Mouse (Mus musculus) heart, embryonic 15.5 days (tissue): Measurements from ENCODE around the gene AI593442. TPM values are rescaled to one million over a fixed set of nuclear protein-coding genes. Genes with fewer than 3 reads are reported as not detected.

Experiments used
- ATAC-seq: fragments of 200-750 bp; cut with Nextera tagmentation; replicated peaks from 2 replicates; pipeline ENCODE4 v1.8.0; 2017; ENCODE audit warnings: low read depth, moderate TSS enrichment; ENCODE audit not compliant: insufficient number of reproducible peaks, insufficient read depth, low FRiP score
- H3K27ac ChIP-seq: fragments of 300-500 bp; sonication (generic); 2 replicates; pipeline ENCODE4 v1.5.1; 2015; ENCODE audit warnings: mild to moderate bottlenecking, inconsistent platforms
- H3K27me3 ChIP-seq: fragments of 300-500 bp; sonication (generic); 2 replicates; pipeline ENCODE4 v1.6.1; 2015; ENCODE audit warnings: inconsistent platforms
- H3K36me3 ChIP-seq: fragments of 300-500 bp; sonication (generic); 2 replicates; pipeline ENCODE4 v1.6.1; 2015; ENCODE audit warnings: mild to moderate bottlenecking, inconsistent platforms
- H3K4me1 ChIP-seq: fragments of 300-500 bp; sonication (generic); replicated peaks from 2 replicates; pipeline ENCODE4 v1.6.1; 2015; ENCODE audit warnings: inconsistent platforms
- H3K4me2 ChIP-seq: fragments of 300-500 bp; sonication (generic); 2 replicates; pipeline ENCODE4 v1.6.1; 2015; ENCODE audit warnings: inconsistent platforms, mild to moderate bottlenecking, moderate library complexity
- H3K4me3 ChIP-seq: fragments of 300-500 bp; sonication (generic); 2 replicates; pipeline ENCODE4 v1.5.1; 2015; ENCODE audit warnings: mild to moderate bottlenecking, inconsistent platforms
- H3K9ac ChIP-seq: fragments of 300-500 bp; sonication (generic); 2 replicates; pipeline ENCODE4 v1.6.1; 2015; ENCODE audit warnings: mild to moderate bottlenecking, inconsistent platforms
- H3K9me3 ChIP-seq: fragments of 300-500 bp; sonication (generic); replicated peaks from 2 replicates; pipeline ENCODE4 v1.6.1; 2016; ENCODE audit warnings: inconsistent platforms
- WGBS: fragments of 180-500 bp; shearing (Covaris S2); methylation state at CpG from one replicate; pipeline ENCODE4 v1.1.7; 2015; ENCODE audit warnings: mixed read lengths; 5-methylcytosine and 5-hydroxymethylcytosine counted together
- polyA plus RNA-seq: library from polyadenylated mRNA; unstranded; fragments of >200 nt; fragmentation: Nextera tagmentation; extraction: Ambion mirVana; gene quantifications from 2 replicates; pipeline ENCODE4 v1.2.1, GENCODE M21; 2015

Gene AI593442
- polyA plus RNA-seq, 1 experiment from 2014 or later = 0.05 TPM

- H3K9ac ChIP-seq = no peak overlapping the region
- no peak overlapping the region for H3K4me2 ChIP-seq
- H3K9me3 ChIP-seq = no peaks in the 10 kb centered on the region
- H3K27ac ChIP-seq = no peak overlapping the region
- H3K4me1 ChIP-seq = no peaks in the 10 kb centered on the region
- 71% methylated on average over 2 of the region's 2 CpGs for WGBS
- H3K27me3 ChIP-seq = no peaks in the 10 kb centered on the region
- no peak for ATAC-seq
- no peaks in the 10 kb centered on the region for H3K36me3 ChIP-seq
- no peak overlapping the region for H3K4me3 ChIP-seq
Measured at GRCm38 (mm10) chr9:52645312-52645711, 34.3 kb downstream of the AI593442 start.

GRCm38 (mm10) chr9:52644626-52645025, 35.0 kb downstream of the AI593442 start:
- H3K4me1 ChIP-seq = no peaks in the 10 kb centered on the region
- no peak overlapping the region for H3K27ac ChIP-seq
- no peak overlapping the region for H3K9ac ChIP-seq
- no peak overlapping the region for H3K4me2 ChIP-seq
- no peak overlapping the region for H3K4me3 ChIP-seq
- no peaks in the 10 kb centered on the region for H3K27me3 ChIP-seq
- no peaks in the 10 kb centered on the region for H3K36me3 ChIP-seq
- 38% methylated on average over 4 of the region's 4 CpGs for WGBS
- no peaks in the 10 kb centered on the region for H3K9me3 ChIP-seq
- ATAC-seq = no peak

DNA sequence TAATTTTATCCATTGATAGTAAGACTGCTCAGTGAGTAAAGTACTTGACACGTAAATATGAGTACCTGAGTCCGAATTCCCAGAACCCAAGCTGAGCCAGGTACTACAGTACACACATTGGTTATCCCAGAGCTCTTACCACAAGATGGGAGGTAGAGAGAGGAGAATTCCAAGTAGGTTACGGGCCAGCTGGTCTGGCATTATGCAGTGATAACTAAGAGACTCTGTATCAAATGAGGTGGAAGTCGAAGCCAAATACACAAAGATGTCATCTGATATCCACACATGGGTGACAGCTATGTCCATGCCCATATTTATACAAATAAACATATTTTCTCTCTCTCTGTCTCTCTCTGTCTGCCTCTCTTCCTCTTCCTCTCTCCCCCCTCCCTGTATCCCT, 35.4 kb downstream of the AI593442 start:
- Histone ChIP-seq H3K4me1 (no peaks in the 10 kb centered on the region), H3K4me3 (no peak overlapping the region), H3K27me3 (no peaks in the 10 kb centered on the region), H3K36me3 (no peaks in the 10 kb centered on the region), H3K9ac (no peak overlapping the region), H3K4me2 (no peak overlapping the region), H3K9me3 (no peaks in the 10 kb centered on the region), H3K27ac (no peak overlapping the region)
- ATAC-seq = no peak
- 76% methylated on average over 4 of the region's 4 CpGs for WGBS

GRCm38 (mm10) chr9:52635991-52636390, 43.6 kb downstream of the AI593442 start:
- Histone ChIP-seq H3K4me1 (no peaks in the 10 kb centered on the region), H3K4me3 (no peak overlapping the region), H3K4me2 (no peak overlapping the region), H3K27ac (no peak overlapping the region), H3K27me3 (no peaks in the 10 kb centered on the region), H3K9me3 (no peaks in the 10 kb centered on the region), H3K9ac (no peak overlapping the region), H3K36me3 (no peaks in the 10 kb centered on the region)
- whole genome bisulfite sequencing = 56% methylated on average over 2 of the region's 2 CpGs
- no peak for ATAC-seq

GRCm38 (mm10) chr9:52623926-52624325, 55.7 kb downstream of the AI593442 start:
- Histone ChIP-seq H3K36me3 (no peaks in the 10 kb centered on the region), H3K4me2 (no peak overlapping the region), H3K9me3 (no peaks in the 10 kb centered on the region), H3K4me3 (no peak overlapping the region), H3K27ac (no peak overlapping the region), H3K4me1 (no peaks in the 10 kb centered on the region), H3K27me3 (no peaks in the 10 kb centered on the region), H3K9ac (no peak overlapping the region)
- ATAC-seq = no peak
- WGBS = 56% methylated on average over 4 of the region's 4 CpGs
